Comparison of ENCODE assay signal across 10 mouse cellular contexts in genomic region chr2:28001206-28001605, GRCm38 (mm10).
A peak's percentile ranks its signal among the peaks of the same experiment; 100 is the strongest.
DNase-seq lines count a peak whose midpoint lies in the region; ATAC-seq and TF ChIP-seq lines count a peak whose summit lies in the region.
"Had no signal": no experiment of that assay in that cellular context is flagged by ENCODE, and none has a peak within 500 bp of the region (broad histone marks: within the 10 kb centered on the region; RNA-seq: fewer than 3 reads in every experiment).

No protein-coding gene starts in this region.

- TF ChIP-seq POLR2A in MEL (IDR thresholded peaks at IDR 0.05; ENCODE audit: control insufficient read depth in 1 of 2, insufficient read depth in 1 of 2, low read depth in 1 of 2, low read length in 2 of 2, poor library complexity in 1 of 2): no peak

- no peaks in the 10 kb centered on the region for H3K9me3 ChIP-seq in hindbrain, postnatal 0 days (ENCODE audit: low read length)
- H3K9me3 ChIP-seq in hindbrain, embryonic 12.5 days (replicated peaks): no peaks in the 10 kb centered on the region
- no peaks in the 10 kb centered on the region for H3K9me3 ChIP-seq in MEL (replicated peaks; ENCODE audit: insufficient read depth, low read length)
- H3K9me3 ChIP-seq in forebrain, embryonic 14.5 days (replicated peaks; ENCODE audit: control insufficient read depth, low read length): no peaks in the 10 kb centered on the region

- DNase-seq in hindbrain, postnatal 0 days (ENCODE audit: low spot score): peak; percentile 61
- DNase-seq in MEL (ENCODE audit: low read depth, low spot score): no peak
- peak; percentile 17 to 20 for DNase-seq in cerebellum, adult 18-20 months
- peak; percentile 65 for DNase-seq in forebrain, embryonic 14.5 days (ENCODE audit: low spot score)
- no peak for DNase-seq in c-Kit-positive CD71-positive TER-119-positive erythroid progenitor cells, embryonic 14.5 days (ENCODE audit: low spot score)
- DNase-seq in adrenal gland, postnatal 14 days: no peak
- DNase-seq in right cerebral cortex, postnatal 25 days: no peak
- DNase-seq: kidney, postnatal 25 days; lung, adult 18-20 months had no signal

- H3K9ac ChIP-seq in hindbrain, postnatal 0 days (replicated peaks; ENCODE audit: low read length): no peak overlapping the region
- no peak overlapping the region for H3K9ac ChIP-seq in hindbrain, embryonic 12.5 days
- H3K9ac ChIP-seq in MEL (ENCODE audit: control insufficient read depth, low read depth, low read length, poor library complexity, severe bottlenecking): no peak overlapping the region
- no peak overlapping the region for H3K9ac ChIP-seq in forebrain, embryonic 14.5 days (ENCODE audit: low read length)

- no peaks in the 10 kb centered on the region for H3K27me3 ChIP-seq in hindbrain, postnatal 0 days (ENCODE audit: insufficient read depth, low read length)
- no peaks in the 10 kb centered on the region for H3K27me3 ChIP-seq in hindbrain, embryonic 12.5 days
- no peaks in the 10 kb centered on the region for H3K27me3 ChIP-seq in MEL (ENCODE audit: control insufficient read depth in 1 of 2, insufficient read depth in 2 of 2, low read length in 2 of 2)
- no peaks in the 10 kb centered on the region for H3K27me3 ChIP-seq in forebrain, embryonic 14.5 days (replicated peaks; ENCODE audit: control insufficient read depth, insufficient read depth, low read length)

- no peak for TF ChIP-seq RAD21 in MEL (IDR thresholded peaks at IDR 0.05; ENCODE audit: low read depth, low read length)

- H3K4me1 ChIP-seq in hindbrain, postnatal 0 days (ENCODE audit: insufficient read depth, low read length): peaks cover 21% of the 10 kb centered on the region; the same call in 1 of the 2 replicates
- no peaks in the 10 kb centered on the region for H3K4me1 ChIP-seq in hindbrain, embryonic 12.5 days
- peaks cover 16 to 52% of the 10 kb centered on the region in 2 experiments for H3K4me1 ChIP-seq in MEL (ENCODE audit: control insufficient read depth in 1 of 2, insufficient read depth in 2 of 2, low read length in 2 of 2)
- H3K4me1 ChIP-seq in forebrain, embryonic 14.5 days (ENCODE audit: control insufficient read depth, insufficient read depth, low read length): peaks cover 5% of the 10 kb centered on the region; the same call in 1 of the 2 replicates

- TF ChIP-seq EP300 in MEL (IDR thresholded peaks at IDR 0.05; ENCODE audit: low read depth in 1 of 2, low read length in 2 of 2): no peak

- no peaks in the 10 kb centered on the region for H3K79me2 ChIP-seq in MEL (ENCODE audit: control insufficient read depth, insufficient read depth, low read length, poor library complexity)

- WGBS in hindbrain, postnatal 0 days: 55% methylated on average over 11 of the region's 11 CpGs
- 85% methylated on average over 11 of the region's 11 CpGs for WGBS in hindbrain, embryonic 12.5 days
- 74% methylated on average over 11 of the region's 11 CpGs for WGBS in forebrain, embryonic 14.5 days

- no peak overlapping the region for H3K4me2 ChIP-seq in hindbrain, postnatal 0 days (ENCODE audit: low read depth, low read length)
- no peak overlapping the region for H3K4me2 ChIP-seq in hindbrain, embryonic 12.5 days (replicated peaks)
- H3K4me2 ChIP-seq in forebrain, embryonic 14.5 days (ENCODE audit: low read length): no peak overlapping the region

- H3K4me3 ChIP-seq in hindbrain, postnatal 0 days (ENCODE audit: low read length): no peak overlapping the region
- no peak overlapping the region for H3K4me3 ChIP-seq in hindbrain, embryonic 12.5 days
- no peak overlapping the region for H3K4me3 ChIP-seq in MEL (ENCODE audit: control insufficient read depth in 1 of 2, insufficient read depth in 1 of 2, low read depth in 2 of 2, low read length in 2 of 2)
- no peak overlapping the region for H3K4me3 ChIP-seq in forebrain, embryonic 14.5 days (ENCODE audit: low read depth, low read length)

- no peaks in the 10 kb centered on the region for H3K36me3 ChIP-seq in hindbrain, postnatal 0 days (ENCODE audit: insufficient read depth, low read length)
- H3K36me3 ChIP-seq in hindbrain, embryonic 12.5 days: no peaks in the 10 kb centered on the region; the same call in 1 of the 2 replicates
- peaks cover 0 to 31% of the 10 kb centered on the region in 2 experiments; a peak in 2 of 4 replicates for H3K36me3 ChIP-seq in MEL (ENCODE audit: control insufficient read depth in 1 of 2, insufficient read depth in 2 of 2, low read length in 2 of 2)
- no peaks in the 10 kb centered on the region for H3K36me3 ChIP-seq in forebrain, embryonic 14.5 days (ENCODE audit: control insufficient read depth, insufficient read depth, low read length)

- 0 out of 2 replicates have a peak, but pooled peaks have one; percentile 36 for ATAC-seq in hindbrain, postnatal 0 days
- ATAC-seq in hindbrain, embryonic 12.5 days (ENCODE audit: low FRiP score): no peak
- ATAC-seq in forebrain, embryonic 14.5 days: peak; percentile 63

- peak overlapping the region; percentile 48; the same call in 1 of the 2 replicates for H3K27ac ChIP-seq in hindbrain, postnatal 0 days
- H3K27ac ChIP-seq in hindbrain, embryonic 12.5 days: no peak overlapping the region
- H3K27ac ChIP-seq in MEL (ENCODE audit: control insufficient read depth, low read depth, low read length): peak overlapping the region; percentile 83; the same call in 1 of the 2 replicates
- peak overlapping the region; percentile 59; the same call in 1 of the 2 replicates for H3K27ac ChIP-seq in forebrain, embryonic 14.5 days (ENCODE audit: low read depth, low read length)

- TF ChIP-seq CTCF in hindbrain, postnatal 0 days (IDR thresholded peaks at IDR 0.05; ENCODE audit: low read depth): no peak
- TF ChIP-seq CTCF in MEL (IDR thresholded peaks at IDR 0.05 in 2 of 3, conservative IDR thresholded peaks at IDR 0.05 in 1 of 3; ENCODE audit: control insufficient read depth in 1 of 3, insufficient read depth in 1 of 3, low read depth in 2 of 3, low read length in 3 of 3, poor library complexity in 1 of 3, severe bottlenecking in 1 of 3): no peak

TF ChIP-seq in MEL, 35 proteins besides CTCF, POLR2A, EP300 and RAD21:
- TF ChIP-seq ETS1 (IDR thresholded peaks at IDR 0.05; ENCODE audit: low read depth, low read length): no peak
- no peak for TF ChIP-seq RCOR1 (IDR thresholded peaks at IDR 0.05; ENCODE audit: low read depth, low read length)
- TF ChIP-seq TCF12 (IDR thresholded peaks at IDR 0.05; ENCODE audit: low read depth, low read length): no peak
- TF ChIP-seq ELF1 (IDR thresholded peaks at IDR 0.05; ENCODE audit: low read depth, low read length): no peak
- no peak for TF ChIP-seq GATA1 (IDR thresholded peaks at IDR 0.05; ENCODE audit: low read depth, low read length)
- no peak for TF ChIP-seq USF1 (IDR thresholded peaks at IDR 0.05; ENCODE audit: low read depth, low read length)
- no peak for TF ChIP-seq MYC (IDR thresholded peaks at IDR 0.05; ENCODE audit: low read depth, low read length)
- no peak for TF ChIP-seq MAX (IDR thresholded peaks at IDR 0.05; ENCODE audit: low read length)
- TF ChIP-seq ZKSCAN1 (IDR thresholded peaks at IDR 0.05; ENCODE audit: low read depth, low read length): no peak
- TF ChIP-seq ZC3H11A (IDR thresholded peaks at IDR 0.05; ENCODE audit: low read depth, low read length): no peak
- TF ChIP-seq TAL1 (IDR thresholded peaks at IDR 0.05; ENCODE audit: low read length): no peak

Comparison
In these comparisons a context has a peak if more than half of its experiments do, and no peak if none do; other contexts are left out.
1. DNase-seq: peak in hindbrain, postnatal 0 days (single experiment), cerebellum, adult 18-20 months (2 of 2) and forebrain, embryonic 14.5 days (single experiment); none in MEL (single experiment), c-Kit-positive CD71-positive TER-119-positive erythroid progenitor cells, embryonic 14.5 days (single experiment), adrenal gland, postnatal 14 days (single experiment) and right cerebral cortex, postnatal 25 days (single experiment).